Mouse (Mus musculus): ENCODE data around the gene Mgst3.

Mgst3 gene

DNA sequence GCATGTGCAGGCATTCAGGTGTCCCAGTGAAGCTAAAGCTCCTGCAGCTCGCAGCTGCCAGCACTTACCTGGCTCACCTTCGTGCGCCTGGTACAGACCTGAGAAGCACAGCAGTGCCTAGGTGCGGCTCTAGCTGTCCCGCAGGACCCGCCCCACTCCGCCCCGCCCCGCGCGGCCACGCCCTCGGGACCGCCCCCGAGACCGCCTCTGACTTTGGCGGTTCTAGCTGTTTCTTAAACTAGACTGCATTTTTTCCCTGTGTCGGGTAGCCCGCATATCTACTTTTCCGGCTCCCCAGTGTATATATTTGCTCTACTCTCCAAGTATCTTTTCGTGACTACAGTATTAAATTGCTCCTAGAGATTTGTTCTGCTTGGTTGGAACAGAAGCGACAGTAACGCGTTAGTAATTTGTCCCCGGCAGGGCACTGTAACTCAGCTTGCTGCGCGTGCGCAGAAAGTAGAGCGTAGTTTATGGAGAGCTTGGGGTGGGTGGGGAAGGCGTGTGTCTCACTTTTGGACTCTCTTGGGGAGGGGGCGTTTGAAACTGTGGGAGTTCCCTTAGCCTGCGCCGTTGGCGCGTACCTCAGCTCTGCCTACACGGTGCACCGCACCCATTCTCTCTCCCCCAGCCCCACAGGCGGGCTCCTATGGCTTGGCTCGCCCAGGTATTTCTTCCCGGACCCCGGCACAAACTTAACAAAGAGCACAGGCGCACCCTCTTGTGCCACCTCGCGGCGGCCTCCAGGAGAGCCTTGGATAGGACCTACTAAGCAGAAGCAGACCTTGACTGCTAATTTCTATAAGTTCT lies at the start of gene Mgst3:
Gene Mgst3, minus strand, starts transcription at position 159 of the 810 bp plus-strand sequence.
- peak; percentile 96 for DNase-seq

GRCm38 (mm10) chr1:167438231-167438885 lies 44.7 kb upstream of the Mgst3 start:
- DNase-seq: no peak

GRCm38 (mm10) chr1:167437091-167437490 lies 43.5 kb upstream of the Mgst3 start:
- no peak for DNase-seq

- DNase-seq: no peak
Measured at GRCm38 (mm10) chr1:167436186-167436975, 42.7 kb upstream of the Mgst3 start.

DNA sequence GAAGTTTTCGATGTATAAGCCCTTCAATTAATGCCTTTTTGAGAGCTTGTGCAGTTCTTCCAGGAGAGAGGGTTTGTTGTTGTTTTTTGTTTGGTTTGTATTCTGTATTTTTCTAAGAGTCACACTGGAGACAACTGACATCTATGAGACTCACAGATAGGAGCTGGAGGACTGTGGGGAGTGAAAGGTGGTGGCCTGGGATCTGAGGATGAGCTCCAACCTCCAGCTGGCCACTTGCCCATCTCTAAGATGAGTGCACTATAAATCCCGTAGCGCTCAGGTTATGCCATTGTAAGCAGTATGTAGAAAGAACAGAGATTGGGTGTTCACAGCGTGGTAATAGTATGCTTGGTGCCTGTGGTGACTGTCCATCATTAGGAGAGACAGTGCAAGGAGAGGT lies 41.3 kb upstream of the Mgst3 start:
- DNase-seq: no peak

- no peak for DNase-seq
Measured at GRCm38 (mm10) chr1:167430976-167431676, 37.5 kb upstream of the Mgst3 start.

DNA sequence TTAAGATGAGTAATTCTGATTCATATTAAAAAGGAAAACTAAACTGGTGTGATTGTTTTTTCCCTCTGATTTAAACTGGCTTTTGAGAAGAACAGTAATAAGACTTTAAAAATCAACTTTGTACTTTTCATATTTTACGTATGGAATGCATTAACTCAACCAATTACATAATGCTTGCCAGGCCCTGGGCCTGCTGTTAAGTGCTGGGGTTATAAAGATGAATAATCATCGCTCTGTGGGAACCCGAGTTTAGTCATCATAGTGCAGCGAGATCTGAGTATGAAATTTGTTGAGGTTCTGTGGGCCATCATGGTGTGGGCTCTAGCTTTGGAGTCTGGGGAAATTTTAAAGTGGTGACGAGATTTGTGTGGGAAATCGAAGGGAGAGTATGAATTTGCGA lies 33.0 kb upstream of the Mgst3 start:
- no peak for DNase-seq

- no peak for DNase-seq
Measured at GRCm38 (mm10) chr1:167425572-167425971, 31.9 kb upstream of the Mgst3 start.

- DNase-seq: no peak
Measured at GRCm38 (mm10) chr1:167422501-167423240, 29.0 kb upstream of the Mgst3 start.

GRCm38 (mm10) chr1:167414846-167415245 lies 21.2 kb upstream of the Mgst3 start:
- peak; percentile 57 for DNase-seq

DNA sequence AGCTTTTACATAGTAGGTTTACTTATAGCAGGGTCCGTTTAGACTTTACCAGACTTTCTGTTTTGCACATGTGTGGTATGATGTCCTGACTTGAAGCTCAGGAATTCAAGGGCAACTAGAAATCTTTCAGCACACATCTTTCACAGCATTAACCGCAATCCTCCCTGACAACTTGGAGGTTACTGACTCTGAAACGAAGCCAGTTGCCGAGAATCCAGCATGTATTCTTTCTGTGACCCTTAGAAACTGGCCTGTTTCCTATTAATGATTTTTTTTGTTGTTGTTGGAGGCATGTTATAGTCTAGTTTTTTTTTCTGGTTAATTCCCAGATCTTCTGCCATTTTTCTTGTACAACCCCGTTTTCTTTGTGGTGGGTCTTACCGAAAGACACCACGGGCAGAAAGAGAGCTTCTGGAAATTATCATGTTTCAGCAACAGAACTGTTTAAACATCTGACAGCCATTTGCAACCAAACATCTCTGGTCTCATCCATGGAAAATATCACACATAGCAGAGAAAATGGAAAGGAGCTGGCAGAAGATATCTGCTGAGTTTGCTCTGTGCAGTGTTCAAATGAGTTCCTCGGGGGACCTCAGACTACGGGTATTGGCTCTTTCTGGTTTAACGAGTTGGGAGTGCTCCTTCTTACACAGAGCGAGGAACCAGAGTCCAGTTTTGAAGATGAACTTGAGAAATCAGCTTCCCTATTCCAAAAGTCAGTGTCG lies 18.5 kb upstream of the Mgst3 start:
- no peak for DNase-seq

DNA sequence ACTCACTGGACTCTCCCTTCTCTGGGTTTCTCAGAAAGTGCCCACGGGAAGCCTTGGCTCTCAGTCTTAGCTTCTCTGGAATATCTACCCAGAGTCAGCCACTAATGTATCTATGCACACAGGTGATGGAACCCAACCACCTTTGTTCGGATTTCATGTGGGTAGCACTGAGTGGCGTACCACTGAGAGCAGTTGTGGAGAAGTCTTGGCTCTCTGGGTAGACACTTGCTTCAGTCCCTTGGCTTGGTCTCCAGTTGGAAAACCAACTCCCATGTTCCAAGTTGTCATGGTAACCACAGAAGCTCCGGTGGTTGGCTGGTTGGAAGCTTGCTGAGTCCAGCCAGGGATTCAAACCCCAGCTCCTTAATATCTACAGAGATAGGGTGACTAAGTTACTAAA lies 16.0 kb upstream of the Mgst3 start:
- no peak for DNase-seq

- DNase-seq: no peak
Measured at GRCm38 (mm10) chr1:167405237-167405636, 11.6 kb upstream of the Mgst3 start.

GRCm38 (mm10) chr1:167393281-167393680 lies 360 bp downstream of the Mgst3 start:
- no peak for DNase-seq

DNA sequence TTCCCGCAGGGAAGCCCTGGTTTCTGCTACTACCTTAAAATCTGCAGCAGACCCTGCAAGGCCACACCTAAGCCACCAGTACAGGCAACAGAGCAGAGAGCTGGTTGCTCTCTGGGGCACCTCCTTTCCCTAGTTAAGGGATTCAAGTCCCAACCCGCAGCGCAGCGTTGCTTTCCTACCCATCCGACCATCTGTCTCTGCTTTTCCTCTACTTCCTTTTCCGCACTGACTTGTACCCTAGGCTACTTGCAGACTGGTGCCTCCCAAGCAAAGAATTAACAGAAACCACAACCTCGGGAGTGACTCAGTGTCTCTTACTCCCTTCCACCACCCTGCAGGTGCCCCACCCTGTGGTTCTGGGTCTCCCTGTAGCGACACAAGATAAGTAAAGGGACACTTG lies 954 bp downstream of the Mgst3 start:
- peak; percentile 30 for DNase-seq

- DNase-seq: no peak
Measured at GRCm38 (mm10) chr1:167392031-167392640, 1.5 kb downstream of the Mgst3 start.

DNA sequence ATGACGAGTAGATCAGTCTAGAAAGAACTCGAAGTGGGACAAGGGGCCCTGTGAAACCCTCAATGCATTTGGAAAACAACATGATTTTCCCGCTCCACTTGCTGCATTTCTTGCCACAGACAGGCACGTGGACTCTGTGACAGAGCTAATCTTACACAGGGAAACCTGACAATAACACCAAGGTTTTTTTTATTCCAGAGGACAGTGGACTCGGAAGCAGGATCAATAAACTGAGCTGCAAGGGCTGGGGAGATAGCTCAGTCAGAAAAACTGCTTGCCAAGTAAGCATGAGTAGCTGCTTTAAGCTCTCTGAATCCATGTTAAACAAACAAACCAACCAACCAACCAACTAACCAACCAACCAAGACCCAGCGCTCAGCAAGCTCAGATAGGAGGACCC lies 2.4 kb downstream of the Mgst3 start:
- no peak for DNase-seq

- DNase-seq: no peak
Measured at GRCm38 (mm10) chr1:167390381-167390780, 3.3 kb downstream of the Mgst3 start.

- no peak for DNase-seq
Measured at GRCm38 (mm10) chr1:167389584-167389983, 4.1 kb downstream of the Mgst3 start.

DNA sequence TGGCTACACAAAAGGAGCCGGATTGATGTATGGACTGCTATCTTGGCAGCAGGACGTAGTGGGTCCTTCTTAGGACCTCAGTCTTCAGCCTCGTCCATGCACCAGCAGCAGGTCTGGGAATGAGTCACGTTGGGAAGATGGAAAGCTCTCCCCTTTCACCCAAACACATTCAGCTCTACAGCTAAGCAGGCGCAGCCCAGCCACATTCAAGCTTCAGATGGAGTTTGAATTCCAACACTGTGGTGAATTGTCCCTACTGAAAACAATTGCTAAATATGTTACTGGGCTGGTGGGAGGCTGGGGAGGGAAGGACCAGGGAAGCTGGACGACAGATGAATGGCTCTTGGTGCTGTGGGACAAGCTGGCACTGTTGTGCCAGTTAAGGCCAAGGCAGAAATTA lies 5.1 kb downstream of the Mgst3 start:
- DNase-seq: no peak

- DNase-seq: no peak
Measured at GRCm38 (mm10) chr1:167387796-167388195, 5.8 kb downstream of the Mgst3 start.

All from right cerebral cortex, adult 18-20 months (tissue).